Mouse (Mus musculus): ENCODE measurements around the gene Glyatl3. TPM values are rescaled to one million over a fixed set of nuclear protein-coding genes. Genes with fewer than 3 reads are reported as not detected.

Gene Glyatl3
- polyA plus RNA-seq, 1 experiment from 2014 or later: not detected

DNA sequence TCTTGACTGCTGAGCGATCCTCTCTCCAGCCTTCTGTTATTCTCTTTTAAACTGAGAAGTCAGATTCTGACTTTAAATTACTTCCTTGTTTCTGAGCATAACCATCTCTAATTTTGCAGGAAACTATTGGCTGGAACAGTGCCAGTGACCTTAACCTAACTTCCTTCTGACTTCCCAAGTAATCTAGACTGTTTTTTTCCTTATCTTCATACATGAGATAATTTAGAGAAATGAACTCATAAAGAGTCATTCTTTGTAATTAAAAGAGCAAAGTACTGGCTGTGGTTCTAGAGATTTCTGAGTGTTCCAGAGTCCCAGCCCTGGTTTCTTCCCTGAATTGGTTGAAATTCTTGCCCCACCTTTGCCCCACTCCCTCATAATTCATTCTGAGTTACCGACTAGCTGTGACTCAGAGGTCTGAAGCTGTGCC is 40.6 kb downstream of the Glyatl3 start:
- DNase-seq (ENCODE audit: low spot score) (no peak), ATAC-seq (ENCODE audit: low FRiP score) (no peak)
- no peaks in the 10 kb centered on the region for H3K27me3 ChIP-seq (ENCODE audit: control insufficient read depth, insufficient read depth, low read length)
- H3K27ac ChIP-seq: no peak overlapping the region
- no peak overlapping the region for H3K9ac ChIP-seq
- no peaks in the 10 kb centered on the region for H3K9me3 ChIP-seq (ENCODE audit: control insufficient read depth, low read length)
- no peaks in the 10 kb centered on the region for H3K4me1 ChIP-seq (replicated peaks; ENCODE audit: control insufficient read depth, insufficient read depth, low read length)
- H3K4me3 ChIP-seq (replicated peaks; ENCODE audit: low read length): no peak overlapping the region
- no peaks in the 10 kb centered on the region for H3K36me3 ChIP-seq (replicated peaks; ENCODE audit: control insufficient read depth, insufficient read depth)
- 62% methylated on average over 2 of the region's 2 CpGs for WGBS
- no peak overlapping the region for H3K4me2 ChIP-seq (replicated peaks)

GRCm38 (mm10) chr17:40872626-40873025 is 41.5 kb downstream of the Glyatl3 start:
- H3K9ac ChIP-seq: no peak overlapping the region
- no peak overlapping the region for H3K4me2 ChIP-seq (replicated peaks)
- no peak for DNase-seq (ENCODE audit: low spot score)
- H3K27me3 ChIP-seq (ENCODE audit: control insufficient read depth, insufficient read depth, low read length): no peaks in the 10 kb centered on the region
- H3K36me3 ChIP-seq (replicated peaks; ENCODE audit: control insufficient read depth, insufficient read depth): no peaks in the 10 kb centered on the region
- WGBS: 91% methylated on average over 6 of the region's 6 CpGs
- no peak for ATAC-seq (ENCODE audit: low FRiP score)
- no peak overlapping the region for H3K4me3 ChIP-seq (replicated peaks; ENCODE audit: low read length)
- H3K9me3 ChIP-seq (ENCODE audit: control insufficient read depth, low read length): no peaks in the 10 kb centered on the region
- H3K4me1 ChIP-seq (replicated peaks; ENCODE audit: control insufficient read depth, insufficient read depth, low read length): no peaks in the 10 kb centered on the region
- H3K27ac ChIP-seq: no peak overlapping the region

DNA sequence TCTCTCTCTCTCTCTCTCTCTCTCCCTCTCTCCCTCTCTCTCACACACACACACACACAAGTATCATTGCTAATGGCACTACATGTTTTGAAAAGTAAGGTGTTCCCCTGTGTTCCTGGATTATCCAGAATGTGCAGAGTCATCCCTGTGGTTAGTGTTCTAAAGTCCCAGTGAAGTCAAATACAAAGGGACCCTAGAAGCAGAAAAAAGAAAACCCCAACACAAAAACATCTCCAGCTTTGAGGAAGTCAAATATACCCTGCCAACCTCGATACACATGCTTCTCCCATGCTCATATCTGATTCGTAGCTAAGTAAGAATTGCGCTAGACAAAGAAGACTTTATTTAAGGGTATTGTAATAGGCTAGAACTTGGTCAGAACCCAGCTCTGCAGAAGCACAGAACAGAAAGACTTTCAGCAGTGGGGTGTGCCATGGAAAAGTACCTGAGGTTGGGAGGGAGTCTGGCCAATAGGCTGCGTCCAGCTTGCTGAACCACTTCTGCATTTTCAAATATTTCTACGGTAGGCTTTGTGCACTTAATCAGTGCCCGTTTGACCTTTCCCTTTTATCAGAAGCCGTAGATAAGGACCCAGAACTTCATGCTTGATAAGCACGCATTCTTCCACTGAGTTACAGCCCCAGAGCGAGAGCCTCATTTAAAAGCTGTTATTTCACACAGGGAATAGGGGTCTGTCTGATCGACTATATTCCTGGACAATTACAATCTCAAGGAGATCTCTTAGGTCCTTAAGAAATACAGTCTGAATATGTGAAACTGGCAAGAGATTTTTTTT is 45.0 kb downstream of the Glyatl3 start:
- no peaks in the 10 kb centered on the region for H3K4me1 ChIP-seq (replicated peaks; ENCODE audit: control insufficient read depth, insufficient read depth, low read length)
- H3K27me3 ChIP-seq (ENCODE audit: control insufficient read depth, insufficient read depth, low read length): no peaks in the 10 kb centered on the region
- WGBS: 75% methylated on average over 10 of the region's 10 CpGs
- no peak overlapping the region for H3K27ac ChIP-seq
- no peaks in the 10 kb centered on the region for H3K9me3 ChIP-seq (ENCODE audit: control insufficient read depth, low read length)
- ATAC-seq (ENCODE audit: low FRiP score): no peak
- H3K4me3 ChIP-seq (replicated peaks; ENCODE audit: low read length): no peak overlapping the region
- H3K9ac ChIP-seq: no peak overlapping the region
- no peak for DNase-seq (ENCODE audit: low spot score)
- H3K4me2 ChIP-seq (replicated peaks): no peak overlapping the region
- H3K36me3 ChIP-seq (replicated peaks; ENCODE audit: control insufficient read depth, insufficient read depth): no peaks in the 10 kb centered on the region

DNA sequence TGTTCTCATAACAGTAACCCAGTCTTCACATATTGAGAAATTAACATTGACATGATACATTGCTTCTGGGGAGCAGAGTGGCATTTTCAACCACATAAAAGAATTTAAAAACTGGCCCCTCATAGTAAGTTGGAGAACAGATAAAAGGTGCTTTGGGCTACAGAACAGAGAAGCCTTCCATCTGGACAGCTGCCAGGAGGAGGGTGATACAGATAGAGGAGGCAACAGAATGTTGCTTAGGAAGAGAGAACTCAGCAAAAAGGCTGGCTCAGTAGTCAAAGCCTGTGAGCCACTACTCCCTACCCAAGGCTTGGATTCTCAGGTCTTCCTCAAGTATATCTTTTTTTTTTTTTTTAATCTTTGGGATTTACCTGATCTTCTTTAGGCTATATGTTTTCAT is 59.1 kb downstream of the Glyatl3 start:
- Histone ChIP-seq H3K27me3 (ENCODE audit: control insufficient read depth, insufficient read depth, low read length) (no peaks in the 10 kb centered on the region), H3K27ac (no peak overlapping the region), H3K4me2 (replicated peaks) (no peak overlapping the region), H3K4me3 (replicated peaks; ENCODE audit: low read length) (no peak overlapping the region), H3K36me3 (replicated peaks; ENCODE audit: control insufficient read depth, insufficient read depth) (no peaks in the 10 kb centered on the region), H3K9me3 (ENCODE audit: control insufficient read depth, low read length) (no peaks in the 10 kb centered on the region), H3K4me1 (replicated peaks; ENCODE audit: control insufficient read depth, insufficient read depth, low read length) (no peaks in the 10 kb centered on the region), H3K9ac (no peak overlapping the region)
- ATAC-seq (ENCODE audit: low FRiP score): no peak
- no peak for DNase-seq (ENCODE audit: low spot score)

Other genes with a start within 250 kb of the Glyatl3 start
- gene Esp1, start 187.2 kb downstream of the Glyatl3 start, polyA plus RNA-seq (2014; fragmentation: Nextera tagmentation; extraction: Ambion mirVana): not detected in 2 replicates
- gene Crisp2, start 107.3 kb downstream of the Glyatl3 start, polyA plus RNA-seq (2014; fragmentation: Nextera tagmentation; extraction: Ambion mirVana): not detected in 2 replicates
- gene Rhag, start 103.2 kb downstream of the Glyatl3 start, polyA plus RNA-seq (2014; fragmentation: Nextera tagmentation; extraction: Ambion mirVana): 0.13 and 0.41 TPM in 2 replicates
- gene 9130008F23Rik, start 33.8 kb downstream of the Glyatl3 start, polyA plus RNA-seq (2014; fragmentation: Nextera tagmentation; extraction: Ambion mirVana): 0.33 and 0.74 TPM in 2 replicates
- 24.4 and 25.0 TPM in 2 replicates for gene Mut, start 20.3 kb upstream of the Glyatl3 start, polyA plus RNA-seq (2014; fragmentation: Nextera tagmentation; extraction: Ambion mirVana)
- gene Cenpq, start 20.7 kb upstream of the Glyatl3 start, polyA plus RNA-seq (2014; fragmentation: Nextera tagmentation; extraction: Ambion mirVana): 9.4 and 13.0 TPM in 2 replicates

Measured in hindbrain, embryonic 14.5 days (tissue).